Mouse (Mus musculus) liver, postnatal 0 days (tissue): ENCODE measurements around the gene Cdk5rap1.

Source experiments
- CTCF ChIP-seq: sonication (generic); IDR thresholded peaks from 2 replicates; pipeline ENCODE4 v1.5.1; 2016; ENCODE audit warnings: antibody characterized with exemption, low read depth
- EP300 ChIP-seq: IDR thresholded peaks from 2 replicates; pipeline ENCODE4 v1.6.1; 2016; ENCODE audit warnings: antibody characterized with exemption, low read depth, mild to moderate bottlenecking

GRCm38 (mm10) chr2:154374807-154375601 lies 2.2 kb upstream of the Cdk5rap1 start:
- no peak for TF ChIP-seq CTCF
- TF ChIP-seq EP300: no peak
